7 mouse cellular contexts compared by ENCODE assay signal in the genomic region with DNA sequence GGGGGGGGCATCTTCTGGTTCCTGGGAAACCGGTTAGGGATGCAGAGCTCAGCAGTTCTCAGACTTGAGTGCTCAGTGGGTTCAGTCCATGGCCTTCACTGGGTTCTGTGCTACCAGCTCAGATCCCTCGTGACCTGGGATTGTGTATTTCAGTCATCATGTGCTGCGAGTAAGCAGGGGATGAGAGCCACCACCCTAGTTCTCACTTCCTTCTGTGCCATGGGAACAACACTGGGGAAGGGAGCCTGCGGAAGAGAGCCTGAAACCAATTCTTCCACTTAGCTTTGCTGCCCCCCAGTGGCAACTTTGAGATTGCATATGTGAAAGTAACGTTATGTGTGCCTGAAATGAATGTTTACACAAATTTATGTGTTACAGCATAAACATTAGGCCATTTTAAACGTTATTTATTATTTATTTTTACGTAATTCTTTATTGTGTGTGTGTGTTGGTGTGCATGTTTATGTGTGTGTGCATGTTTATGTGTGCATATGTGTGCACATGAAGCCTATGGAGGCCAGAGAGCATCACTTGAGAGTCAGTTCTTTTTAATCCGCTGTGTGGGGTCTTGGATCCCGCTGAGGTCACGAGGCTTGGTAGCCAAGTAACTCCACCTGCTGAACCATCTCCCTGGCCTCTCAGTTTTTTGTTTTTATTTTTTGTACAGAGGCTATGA. TPM values are rescaled to one million over a fixed set of nuclear protein-coding genes. Genes with fewer than 3 reads are reported as not detected.
DNase-seq lines count a peak whose midpoint lies in the region; ATAC-seq and TF ChIP-seq lines count a peak whose summit lies in the region.

No protein-coding gene starts in this region.

- no peak overlapping the region for H3K9ac ChIP-seq in embryonic facial prominence, embryonic 12.5 days
- no peak overlapping the region for H3K9ac ChIP-seq in limb, embryonic 12.5 days (replicated peaks)
- no peak overlapping the region for H3K9ac ChIP-seq in midbrain, embryonic 16.5 days (ENCODE audit: low read depth, low read length)

- peak; percentile 34; the same call in 1 of the 2 replicates for TF ChIP-seq CTCF in spleen, adult 2 months (IDR thresholded peaks at IDR 0.05; ENCODE audit: extremely low read depth, insufficient read depth, insufficient read length, insufficient replicate concordance)

- no peak overlapping the region for H3K4me2 ChIP-seq in embryonic facial prominence, embryonic 12.5 days (replicated peaks)
- H3K4me2 ChIP-seq in limb, embryonic 12.5 days = peak overlapping the region; percentile 6; the same call in 1 of the 2 replicates
- H3K4me2 ChIP-seq in midbrain, embryonic 16.5 days (ENCODE audit: low read length) = peak overlapping the region; percentile 17; the same call in 1 of the 2 replicates

- 12% methylated on average over 10 of the region's 10 CpGs for WGBS in embryonic facial prominence, embryonic 12.5 days
- WGBS in limb, embryonic 12.5 days = 14% methylated on average over 10 of the region's 10 CpGs
- WGBS in midbrain, embryonic 16.5 days = 10% methylated on average over 10 of the region's 10 CpGs
- 17% methylated on average over 10 of the region's 10 CpGs for WGBS in spleen, adult 2 months

- peak; percentile 77 for ATAC-seq in embryonic facial prominence, embryonic 12.5 days (ENCODE audit: insufficient number of reproducible peaks, insufficient read depth, low FRiP score, low TSS enrichment)
- peak; percentile 79 for ATAC-seq in limb, embryonic 12.5 days (ENCODE audit: insufficient number of reproducible peaks, insufficient read depth, low FRiP score, low TSS enrichment, low read depth)
- peak; percentile 80 for ATAC-seq in midbrain, embryonic 16.5 days

- H3K27me3 ChIP-seq in embryonic facial prominence, embryonic 12.5 days = no peaks in the 10 kb centered on the region
- H3K27me3 ChIP-seq in limb, embryonic 12.5 days = no peaks in the 10 kb centered on the region; the same call in 1 of the 2 replicates
- no peaks in the 10 kb centered on the region for H3K27me3 ChIP-seq in midbrain, embryonic 16.5 days (ENCODE audit: control insufficient read depth, insufficient read depth, low read depth, low read length)
- H3K27me3 ChIP-seq in spleen, adult 2 months (ENCODE audit: control insufficient read depth, insufficient read depth, low read length) = no peaks in the 10 kb centered on the region

- DNase-seq in adrenal gland, postnatal 36 days = peak; percentile 85 to 87
- DNase-seq in heart, adult 18-20 months = peak; percentile 84 to 97
- DNase-seq in kidney, adult 8-10 months = peak; percentile 47 to 89
- peak; percentile 9 to 55 for DNase-seq in spleen, adult 2 months (ENCODE audit: low read depth in 1 of 2, low spot score in 2 of 2)

- no peak for TF ChIP-seq POLR2A in spleen, adult 2 months (IDR thresholded peaks at IDR 0.05; ENCODE audit: low read depth, low read length)

- no peak overlapping the region for H3K4me3 ChIP-seq in embryonic facial prominence, embryonic 12.5 days
- no peak overlapping the region for H3K4me3 ChIP-seq in limb, embryonic 12.5 days (replicated peaks)
- no peak overlapping the region for H3K4me3 ChIP-seq in midbrain, embryonic 16.5 days (ENCODE audit: low read depth, low read length)
- no peak overlapping the region for H3K4me3 ChIP-seq in spleen, adult 2 months (ENCODE audit: extremely low read depth, insufficient read depth, insufficient read length)

- no peaks in the 10 kb centered on the region for H3K4me1 ChIP-seq in embryonic facial prominence, embryonic 12.5 days
- no peaks in the 10 kb centered on the region for H3K4me1 ChIP-seq in limb, embryonic 12.5 days (replicated peaks)
- H3K4me1 ChIP-seq in midbrain, embryonic 16.5 days (ENCODE audit: control insufficient read depth, insufficient read depth, low read length) = peaks cover 2% of the 10 kb centered on the region; the same call in 1 of the 2 replicates
- no peaks in the 10 kb centered on the region for H3K4me1 ChIP-seq in spleen, adult 2 months (ENCODE audit: control insufficient read depth, insufficient read depth, insufficient read length)

- no peak overlapping the region for H3K27ac ChIP-seq in embryonic facial prominence, embryonic 12.5 days
- H3K27ac ChIP-seq in limb, embryonic 12.5 days = no peak overlapping the region
- H3K27ac ChIP-seq in midbrain, embryonic 16.5 days (ENCODE audit: low read length) = no peak overlapping the region
- no peak overlapping the region for H3K27ac ChIP-seq in spleen, adult 2 months (ENCODE audit: insufficient read depth, low read length)

- H3K36me3 ChIP-seq in embryonic facial prominence, embryonic 12.5 days = no peaks in the 10 kb centered on the region
- no peaks in the 10 kb centered on the region for H3K36me3 ChIP-seq in limb, embryonic 12.5 days
- H3K36me3 ChIP-seq in midbrain, embryonic 16.5 days (ENCODE audit: control insufficient read depth, insufficient read depth, low read length) = no peaks in the 10 kb centered on the region
- no peaks in the 10 kb centered on the region for H3K36me3 ChIP-seq in spleen, adult 2 months (ENCODE audit: control insufficient read depth, insufficient read depth, low read length)

- H3K9me3 ChIP-seq in embryonic facial prominence, embryonic 12.5 days = no peaks in the 10 kb centered on the region
- no peaks in the 10 kb centered on the region for H3K9me3 ChIP-seq in limb, embryonic 12.5 days
- H3K9me3 ChIP-seq in midbrain, embryonic 16.5 days (replicated peaks; ENCODE audit: control insufficient read depth, low read length, poor library complexity, severe bottlenecking) = no peaks in the 10 kb centered on the region

RNA-seq across cellular contexts. Expression of gene Otoa, which starts 38.8 kb away (rescaled TPM):
- under 1 TPM; 0.43 to 0.82 TPM for total RNA-seq in adrenal gland, postnatal 36 days (2021)
- polyA plus RNA-seq in embryonic facial prominence, embryonic 12.5 days (2016; fragmentation: Nextera tagmentation; extraction: Ambion mirVana) = 0.23 and 0.38 TPM in 2 replicates
- under 1 TPM; 0.05 to 0.18 TPM for total RNA-seq in heart, adult 18-20 months (2021)
- 0.36 TPM in 1 of 2 replicates, not detected in the other for polyA plus RNA-seq in limb, embryonic 12.5 days (2016; fragmentation: Nextera tagmentation; extraction: Ambion mirVana)
- 0.09 and 0.19 TPM in 2 replicates for polyA plus RNA-seq in midbrain, embryonic 16.5 days (2015; fragmentation: Nextera tagmentation; extraction: Ambion mirVana)
- 0.02 and 0.05 TPM in 2 replicates for polyA plus RNA-seq in spleen, adult 2 months (2012; rRNA removed)

RNA-seq across cellular contexts. Expression of gene Igsf6, which starts 45.9 kb away (rescaled TPM):
- total RNA-seq in adrenal gland, postnatal 36 days (2021) = 1 to 10 TPM; 1.6 to 2.7 TPM
- 1.1 and 1.2 TPM in 2 replicates for polyA plus RNA-seq in embryonic facial prominence, embryonic 12.5 days (2016; fragmentation: Nextera tagmentation; extraction: Ambion mirVana)
- total RNA-seq in heart, adult 18-20 months (2021) = 1 to 10 TPM in 1 of 2 experiments, under 1 TPM in 1; 0.89 to 1.5 TPM
- 0.79 and 1.3 TPM in 2 replicates for polyA plus RNA-seq in limb, embryonic 12.5 days (2016; fragmentation: Nextera tagmentation; extraction: Ambion mirVana)
- polyA plus RNA-seq in midbrain, embryonic 16.5 days (2015; fragmentation: Nextera tagmentation; extraction: Ambion mirVana) = 0.62 and 0.67 TPM in 2 replicates
- 5.5 and 5.7 TPM in 2 replicates for polyA plus RNA-seq in spleen, adult 2 months (2012; rRNA removed)

Comparison
In these comparisons a context has a peak if more than half of its experiments do, and no peak if none do; other contexts are left out.
1. DNase-seq: peak in every context shown above with its lines; median percentile 90 in heart, adult 18-20 months; 86 in adrenal gland, postnatal 36 days; 68 in kidney, adult 8-10 months; 32 in spleen, adult 2 months.